Mouse (Mus musculus) embryo, embryonic 10 days (tissue): Measurements from ENCODE around the gene Slc26a3.
"Not testable (repeated sequence)": the region's sequence is repeated elsewhere in the genome, so short reads cannot be mapped to it uniquely, and the experiment has no call there.

ENCODE experiments used
- DNase-seq: peaks from one replicate; pipeline ENCODE4 v3.0.0-alpha.2; 2015; ENCODE audit warnings: low spot score

The Slc26a3 gene

DNA sequence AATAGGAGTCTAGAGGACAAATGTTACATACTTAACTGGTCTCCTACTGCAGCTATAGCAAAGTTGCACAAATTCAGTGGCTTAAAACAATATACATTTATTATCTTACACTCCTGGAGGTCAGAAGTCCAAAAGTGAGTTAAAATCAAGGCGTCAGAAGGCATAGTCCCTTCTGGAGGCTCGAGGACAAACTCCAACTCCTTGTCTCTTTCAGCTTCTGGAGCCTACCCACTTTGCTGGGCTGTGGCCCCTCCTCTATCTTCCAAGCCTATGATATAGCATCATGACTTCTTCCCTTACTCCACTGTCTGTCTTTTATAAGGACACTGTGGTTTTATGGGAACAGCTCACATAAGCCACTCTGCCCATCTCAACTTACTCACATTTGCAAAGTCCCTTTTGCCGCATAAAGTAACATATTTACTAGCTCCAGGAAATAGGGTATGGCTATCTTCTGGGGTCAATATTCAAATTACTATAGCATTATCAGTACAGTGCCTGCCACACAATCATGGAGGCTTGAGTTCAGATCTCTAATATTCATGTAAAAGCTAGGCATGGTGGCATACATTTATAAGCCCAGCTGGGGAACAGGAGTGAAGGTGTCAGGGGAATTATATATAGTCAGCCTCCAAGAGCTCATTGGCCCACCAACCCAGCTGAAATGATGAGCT lies 31.4 kb downstream of the Slc26a3 start:
- DNase-seq, result no peak

- no peak for DNase-seq
Measured at GRCm38 (mm10) chr12:31437791-31438190, 47.1 kb downstream of the Slc26a3 start.

- DNase-seq, result no peak
Measured at GRCm38 (mm10) chr12:31439612-31440011, 48.9 kb downstream of the Slc26a3 start.

- DNase-seq, result peak; percentile 85
Measured at GRCm38 (mm10) chr12:31444131-31444546, 53.5 kb downstream of the Slc26a3 start.

- no peak for DNase-seq
Measured at GRCm38 (mm10) chr12:31444827-31445226, 54.2 kb downstream of the Slc26a3 start.

GRCm38 (mm10) chr12:31449341-31449740 lies 58.7 kb downstream of the Slc26a3 start:
- no peak for DNase-seq

GRCm38 (mm10) chr12:31456271-31456670 lies 65.6 kb downstream of the Slc26a3 start:
- no peak for DNase-seq

- no peak for DNase-seq
Measured at GRCm38 (mm10) chr12:31458474-31458873, 67.8 kb downstream of the Slc26a3 start.

- not testable (repeated sequence) for DNase-seq
Measured at GRCm38 (mm10) chr12:31460270-31460669, 69.6 kb downstream of the Slc26a3 start.

- no peak for DNase-seq
Measured at GRCm38 (mm10) chr12:31461371-31461770, 70.7 kb downstream of the Slc26a3 start.

DNA sequence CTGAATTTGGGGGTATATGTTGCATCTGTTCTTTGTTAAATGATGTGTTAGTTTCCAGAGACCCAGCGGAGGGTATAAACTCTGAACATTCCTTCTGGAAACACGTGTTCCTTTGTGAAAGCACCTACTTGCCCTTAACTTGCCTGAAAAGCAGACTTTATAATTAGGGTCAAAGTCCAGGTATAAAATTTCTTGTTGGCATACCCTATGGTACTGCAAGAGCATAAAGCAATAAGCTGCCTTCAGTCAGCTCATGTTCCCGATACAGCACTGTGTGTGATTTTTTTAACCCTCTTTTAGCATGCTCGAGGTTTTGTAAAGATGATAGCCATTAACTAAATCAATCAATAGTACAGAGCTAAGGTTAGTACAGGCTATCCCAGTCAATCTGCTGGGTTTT lies 71.9 kb downstream of the Slc26a3 start:
- no peak for DNase-seq

DNA sequence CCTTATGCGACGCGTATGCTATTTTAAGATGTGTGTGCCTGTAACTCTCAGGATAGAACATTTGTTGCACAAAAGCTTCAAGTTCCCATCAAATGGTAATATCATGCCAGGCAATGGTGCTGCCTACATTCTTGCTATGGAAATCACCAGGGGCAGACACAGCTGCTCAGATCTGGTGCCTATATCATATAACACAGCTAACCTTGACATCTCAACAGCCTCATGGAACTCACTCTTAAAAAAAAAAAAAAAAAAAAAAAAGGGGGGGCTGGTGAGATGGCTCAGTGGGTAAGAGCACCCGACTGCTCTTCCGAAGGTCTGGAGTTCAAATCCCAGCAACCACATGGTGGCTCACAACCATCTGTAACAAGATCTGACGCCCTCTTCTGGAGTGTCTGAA lies 87.5 kb downstream of the Slc26a3 start:
- not testable (repeated sequence) for DNase-seq

- DNase-seq, result no peak
Measured at GRCm38 (mm10) chr12:31486431-31486830, 95.8 kb downstream of the Slc26a3 start.

- no peak for DNase-seq
Measured at GRCm38 (mm10) chr12:31498936-31499313, 108.3 kb downstream of the Slc26a3 start.

- peak; percentile 97 for DNase-seq
Measured at GRCm38 (mm10) chr12:31499314-31500131, 108.9 kb downstream of the Slc26a3 start, which contains the start of gene Cbll1. Gene Cbll1, minus strand, starts transcription at chr12:31499616.

GRCm38 (mm10) chr12:31500196-31500595 lies 109.5 kb downstream of the Slc26a3 start:
- no peak for DNase-seq

DNA sequence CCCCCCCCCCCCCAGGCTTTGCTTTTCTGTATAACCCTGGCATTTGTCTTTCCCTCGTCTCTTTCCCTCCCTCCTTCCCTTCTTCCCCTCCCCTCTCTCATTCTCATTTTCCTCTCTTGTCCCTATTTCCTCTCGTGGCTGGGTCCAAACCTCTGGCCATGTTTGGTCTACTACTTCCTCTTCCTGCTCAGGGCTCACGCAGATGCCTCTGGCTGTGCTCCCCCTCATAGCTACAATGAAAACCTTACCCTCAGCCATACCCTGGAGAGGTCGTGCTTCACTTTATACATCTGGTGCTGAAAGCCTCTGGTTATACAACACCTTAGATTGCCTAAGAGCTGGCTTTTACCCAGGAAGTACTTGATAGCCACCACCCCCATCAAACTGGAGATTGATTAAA lies 110.6 kb downstream of the Slc26a3 start:
- DNase-seq, result no peak

- no peak for DNase-seq
Measured at GRCm38 (mm10) chr12:31503211-31503610, 112.5 kb downstream of the Slc26a3 start.

GRCm38 (mm10) chr12:31507718-31508364 lies 117.2 kb downstream of the Slc26a3 start:
- DNase-seq, result peak; percentile 51

DNA sequence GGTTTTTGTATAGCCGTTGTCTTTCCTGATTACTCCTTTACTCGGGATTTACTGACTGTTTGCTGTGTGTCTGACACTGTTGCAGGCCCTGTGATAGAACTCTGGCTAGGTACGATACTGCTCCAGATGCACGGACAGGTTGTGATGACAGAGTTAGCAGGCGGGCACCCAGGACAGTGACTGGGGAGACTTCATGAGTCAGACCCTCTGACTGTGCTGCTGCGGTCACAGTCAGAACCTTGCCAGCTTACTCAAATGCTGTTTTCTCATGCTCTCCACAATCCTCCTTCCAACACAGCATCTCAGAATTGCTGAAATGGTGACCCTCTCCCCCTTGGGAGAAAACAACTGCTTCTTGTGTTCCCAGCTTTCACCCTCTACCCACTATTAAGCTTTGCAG lies 117.8 kb downstream of the Slc26a3 start:
- DNase-seq, result no peak

DNA sequence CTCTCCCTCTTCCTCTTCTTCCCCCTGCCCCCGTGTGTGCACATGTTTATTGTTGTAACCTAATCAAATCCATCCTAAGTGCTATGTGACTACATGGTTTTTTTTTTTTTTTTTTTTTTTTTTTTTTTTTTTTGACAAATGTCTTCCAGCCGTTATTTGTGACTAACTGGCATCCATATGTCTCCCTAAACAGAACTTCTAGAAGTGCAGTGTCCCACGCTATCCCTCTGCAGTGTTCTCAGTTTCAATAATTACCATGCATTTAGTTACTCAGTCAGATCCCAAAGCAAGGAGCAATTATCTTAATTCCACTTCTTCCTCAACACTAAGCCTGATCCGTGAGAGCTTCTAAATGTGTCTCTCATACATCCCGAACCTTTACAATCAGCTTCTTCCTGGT lies 120.5 kb downstream of the Slc26a3 start:
- DNase-seq, result no peak

DNA sequence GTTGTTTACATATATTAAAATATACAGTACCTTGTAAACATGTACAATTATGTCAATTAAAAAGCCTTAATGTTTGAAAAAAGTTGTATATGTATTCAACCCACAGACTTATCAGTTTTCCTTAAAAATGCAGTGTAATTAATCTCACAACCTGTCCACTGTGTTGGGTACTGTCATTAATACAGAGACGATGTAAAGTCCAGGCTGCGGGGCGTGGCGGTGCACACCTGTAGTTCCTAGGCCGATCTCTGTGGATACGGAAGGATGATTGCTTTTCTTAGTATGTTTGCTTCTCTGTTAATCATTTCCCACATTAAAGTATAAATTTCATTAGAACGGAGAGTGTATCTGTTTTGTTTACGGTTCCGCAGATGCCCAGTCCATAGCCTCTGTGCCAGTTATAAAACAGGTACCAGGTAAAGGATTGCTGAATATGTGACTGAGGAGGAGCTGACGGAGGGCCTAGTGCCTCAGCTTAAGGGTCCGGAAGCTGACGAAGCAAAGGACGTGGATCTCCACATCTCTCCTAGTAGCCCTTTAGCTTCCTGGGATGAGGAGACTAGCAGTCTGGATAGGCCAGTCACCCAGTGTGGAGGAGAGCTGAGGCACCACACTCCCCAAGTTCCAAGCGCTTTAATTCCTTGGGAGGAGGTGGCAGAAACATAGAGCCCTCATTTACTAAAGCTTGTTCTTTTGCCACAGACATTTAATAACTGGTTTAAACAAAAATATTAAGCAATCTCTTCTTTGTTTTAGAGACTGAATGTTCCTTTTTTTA lies 122.2 kb downstream of the Slc26a3 start:
- DNase-seq, result no peak
